Mouse (Mus musculus) CH12.LX (cell line): Measurements from ENCODE around the gene Foxn2. TPM values are rescaled to one million over a fixed set of nuclear protein-coding genes. Genes with fewer than 3 reads are reported as not detected.
"Not testable (repeated sequence)": the region's sequence is repeated elsewhere in the genome, so short reads cannot be mapped to it uniquely, and the experiment has no call there.

Experiments
- DNase-seq: peaks from one replicate; pipeline ENCODE4 v3.0.0-alpha.2; 2013; ENCODE audit errors: extremely low read depth
- H3K27ac ChIP-seq: 2 replicates; pipeline ENCODE4 v1.5.1; 2012; ENCODE audit warnings: low read depth, mild to moderate bottlenecking, control low read depth, moderate library complexity; ENCODE audit not compliant: insufficient read depth
- H3K27me3 ChIP-seq: replicated peaks from 2 replicates; pipeline ENCODE3; 2012; ENCODE audit warnings: inconsistent platforms
- H3K36me3 ChIP-seq, 2 experiments: replicated peaks in 1 of 2; 2 replicates each; pipeline versions ENCODE3 to v1.6.1; 2012; ENCODE audit warnings: inconsistent platforms in 1 of 2, low read length in 1 of 2, mild to moderate bottlenecking in 1 of 2, mixed read lengths in 1 of 2, moderate library complexity in 1 of 2; ENCODE audit not compliant: control insufficient read depth in 1 of 2, insufficient read depth in 1 of 2
- H3K4me1 ChIP-seq, 2 experiments: 2 replicates each; pipeline ENCODE4 v1.6.1; 2012; ENCODE audit warnings: inconsistent platforms in 1 of 2, moderate library complexity in 1 of 2; ENCODE audit not compliant: insufficient read depth in 2 of 2, control insufficient read depth in 1 of 2
- H3K4me2 ChIP-seq: 2 replicates; pipeline ENCODE4 v1.6.1; 2012; ENCODE audit warnings: low read depth, mild to moderate bottlenecking, control low read depth; ENCODE audit not compliant: poor library complexity, insufficient read depth, severe bottlenecking
- H3K4me3 ChIP-seq, 3 experiments: fragments of 150-350 bp in 1 of 3; sonication (generic) in 1 of 3; replicated peaks in 1 of 3; 2 replicates each; pipeline versions ENCODE3 to v1.5.1; 2011 to 2012; ENCODE audit warnings: low read depth in 2 of 3, low read length in 2 of 3, mild to moderate bottlenecking in 2 of 3, moderate library complexity in 2 of 3, control low read depth in 1 of 3, improper control_type of control experiment in 1 of 3, inconsistent platforms in 1 of 3, mixed read lengths in 1 of 3; ENCODE audit not compliant: poor library complexity in 1 of 3
- H3K79me2 ChIP-seq: replicated peaks from 2 replicates; pipeline ENCODE4 v1.6.1; 2012; ENCODE audit warnings: mild to moderate bottlenecking, moderate library complexity; ENCODE audit not compliant: control insufficient read depth, poor library complexity, insufficient read depth, severe bottlenecking; ENCODE audit errors: extremely low read depth
- H3K9ac ChIP-seq: 2 replicates; pipeline ENCODE4 v1.6.1; 2012; ENCODE audit warnings: low read depth, mild to moderate bottlenecking, control low read depth, moderate library complexity; ENCODE audit not compliant: insufficient read depth
- H3K9me3 ChIP-seq: replicated peaks from 2 replicates; pipeline ENCODE3; 2012; ENCODE audit warnings: low read length, inconsistent platforms, mixed read lengths
- CHD1 ChIP-seq: IDR thresholded peaks from 2 replicates; pipeline ENCODE4 v1.6.1; 2012; ENCODE audit warnings: low read depth, low read length, improper control_type of control experiment, inconsistent platforms
- ELF1 ChIP-seq: IDR thresholded peaks from 2 replicates; pipeline ENCODE4 v1.6.1; 2014; ENCODE audit warnings: low read depth, mild to moderate bottlenecking, inconsistent platforms, low read length, improper control_type of control experiment
- ETS1 ChIP-seq: conservative IDR thresholded peaks from 2 replicates; pipeline ENCODE4 v1.6.1; 2012; ENCODE audit warnings: low read depth, mild to moderate bottlenecking, inconsistent platforms, low read length, improper control_type of control experiment, moderate library complexity
- HCFC1 ChIP-seq: IDR thresholded peaks from 2 replicates; pipeline ENCODE4 v1.6.1; 2012; ENCODE audit warnings: low read depth, mild to moderate bottlenecking, inconsistent platforms, low read length, improper control_type of control experiment
- IRF4 ChIP-seq: IDR thresholded peaks from 2 replicates; pipeline ENCODE4 v1.6.1; 2014; ENCODE audit warnings: low read depth, mild to moderate bottlenecking, inconsistent platforms, low read length, improper control_type of control experiment
- JUN ChIP-seq: IDR thresholded peaks from 2 replicates; pipeline ENCODE4 v1.6.1; 2011; ENCODE audit warnings: low read depth, mild to moderate bottlenecking, low read length, improper control_type of control experiment, moderate library complexity; ENCODE audit not compliant: insufficient read depth
- JUND ChIP-seq: conservative IDR thresholded peaks from 2 replicates; pipeline ENCODE4 v1.6.1; 2011; ENCODE audit warnings: low read depth, low read length, improper control_type of control experiment
- KAT2A ChIP-seq: IDR thresholded peaks from 2 replicates; pipeline ENCODE4 v1.6.1; 2012; ENCODE audit warnings: low read length, improper control_type of control experiment, inconsistent platforms; ENCODE audit not compliant: insufficient replicate concordance
- MAFK ChIP-seq: IDR thresholded peaks from 2 replicates; pipeline ENCODE4 v1.6.1; 2011; ENCODE audit warnings: low read length, improper control_type of control experiment; ENCODE audit not compliant: insufficient replicate concordance
- MAX ChIP-seq: IDR thresholded peaks from 2 replicates; pipeline ENCODE4 v1.6.1; 2011; ENCODE audit warnings: low read length, improper control_type of control experiment
- MXI1 ChIP-seq: IDR thresholded peaks from 2 replicates; pipeline ENCODE4 v1.6.1; 2011; ENCODE audit warnings: mild to moderate bottlenecking, low read depth, low read length, improper control_type of control experiment
- NRF1 ChIP-seq: IDR thresholded peaks from 2 replicates; pipeline ENCODE4 v1.6.1; 2014; ENCODE audit warnings: low read depth, mild to moderate bottlenecking, inconsistent platforms, low read length, improper control_type of control experiment, moderate library complexity
- PAX5 ChIP-seq: IDR thresholded peaks from 2 replicates; pipeline ENCODE4 v1.6.1; 2012; ENCODE audit warnings: low read length, inconsistent platforms, mixed read lengths
- RAD21 ChIP-seq: IDR thresholded peaks from 2 replicates; pipeline ENCODE4 v1.6.1; 2011; ENCODE audit warnings: low read depth, mild to moderate bottlenecking, low read length, improper control_type of control experiment, moderate library complexity
- SMC3 ChIP-seq: IDR thresholded peaks from 2 replicates; pipeline ENCODE4 v1.6.1; 2011; ENCODE audit warnings: low read depth, low read length, improper control_type of control experiment
- USF2 ChIP-seq: conservative IDR thresholded peaks from 2 replicates; pipeline ENCODE4 v1.6.1; 2011; ENCODE audit warnings: low read depth, low read length, improper control_type of control experiment
- ZC3H11A ChIP-seq: IDR thresholded peaks from 2 replicates; pipeline ENCODE4 v1.6.1; 2012; ENCODE audit warnings: low read depth, mild to moderate bottlenecking, inconsistent platforms, low read length, improper control_type of control experiment
- ZKSCAN1 ChIP-seq: IDR thresholded peaks from 2 replicates; pipeline ENCODE4 v1.6.1; 2012; ENCODE audit warnings: low read depth, inconsistent platforms, low read length, improper control_type of control experiment, borderline replicate concordance
- ZMIZ1 ChIP-seq: IDR thresholded peaks from 2 replicates; pipeline ENCODE4 v1.6.1; 2012; ENCODE audit warnings: low read depth, mild to moderate bottlenecking, inconsistent platforms, low read length, improper control_type of control experiment
- ZNF384 ChIP-seq: IDR thresholded peaks from 2 replicates; pipeline ENCODE4 v1.6.1; 2012; ENCODE audit warnings: low read depth, low read length, improper control_type of control experiment, inconsistent platforms
- dilution Hi-C: fragments of 300-500 bp; cut with MboI; formaldehyde crosslinking; loops from 2 replicates; pipeline ENCODE4 v1.14.3; 2020; ENCODE audit warnings: low sequenced_read_pairs; ENCODE audit not compliant: extremely low pct_unique_long_range_greater_than_20kb, extremely low pct_ligation_motif_present
- in situ Hi-C: fragments of 300-500 bp; cut with MboI; formaldehyde crosslinking; loops from 3 replicates; pipeline ENCODE4 v1.14.3; 2019; ENCODE audit warnings: low sequenced_read_pairs, low pct_ligation_motif_present, low pct_unique_long_range_greater_than_20kb, mixed read lengths
- polyA plus RNA-seq: library from polyadenylated mRNA; unstranded; fragments of >175 nt; gene quantifications from 2 replicates; pipeline ENCODE4 v1.2.1, GENCODE M21; 2012; ENCODE audit warnings: low read depth; ENCODE audit not compliant: insufficient read length
- total RNA-seq, 2 experiments: library from RNA; depleted of rRNA; stranded (reverse); fragments of 300-350 nt in 1 of 2; fragments of >200 nt in 1 of 2; gene quantifications; 2 replicates each; pipeline ENCODE4 v1.2.3; 2012 to 2014

Foxn2 gene
- total and polyA plus RNA-seq, 3 experiments = 13.2 to 24.6 (median 16.0) TPM

- Histone ChIP-seq H3K4me1 (peaks cover 0 to 4% of the 10 kb centered on the region in 2 experiments; a peak in 2 of 4 replicates), H3K9me3 (peaks cover 2% of the 10 kb centered on the region), H3K36me3 (no peaks in the 10 kb centered on the region), H3K79me2 (no peaks in the 10 kb centered on the region), H3K27me3 (peaks cover 2% of the 10 kb centered on the region), H3K4me2 (peak overlapping the region; percentile 43; the same call in 1 of the 2 replicates), H3K9ac (no peak overlapping the region), H3K4me3 (no peak overlapping the region), H3K27ac (no peak overlapping the region)
- dilution Hi-C loops = no loop called here
- in situ Hi-C loops = no loop called here
- DNase-seq = no peak
- TF ChIP-seq KAT2A = no peak
Measured at GRCm38 (mm10) chr17:88435322-88435721, 5.2 kb upstream of the Foxn2 start.

DNA sequence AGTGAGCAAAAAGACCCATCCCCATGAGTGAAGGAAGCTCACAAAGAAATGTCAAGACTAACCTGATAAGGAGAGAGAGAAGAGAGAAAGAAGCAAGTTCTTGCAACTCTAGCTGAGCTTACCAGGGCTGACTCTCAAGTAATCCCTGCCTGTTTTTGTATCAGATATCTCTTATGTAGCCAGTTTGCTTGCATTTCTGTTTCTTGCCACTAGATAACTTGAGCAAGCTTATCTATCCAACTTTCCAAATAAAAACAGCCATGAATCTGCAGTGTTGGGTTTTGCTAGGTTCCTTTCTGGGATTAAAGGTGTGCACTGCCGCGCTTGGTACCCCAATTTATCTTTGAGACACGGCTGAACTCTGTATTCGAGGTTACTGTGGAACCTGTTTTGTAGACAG, 4.2 kb upstream of the Foxn2 start:
- in situ Hi-C loops = no loop called here
- Histone ChIP-seq H3K27ac (no peak overlapping the region), H3K9ac (no peak overlapping the region), H3K4me2 (no peak overlapping the region), H3K4me3 (no peak overlapping the region), H3K79me2 (no peaks in the 10 kb centered on the region), H3K27me3 (peaks cover 2% of the 10 kb centered on the region), H3K9me3 (peaks cover 2% of the 10 kb centered on the region), H3K4me1 (peaks cover 0 to 4% of the 10 kb centered on the region in 2 experiments; a peak in 2 of 4 replicates), H3K36me3 (no peaks in the 10 kb centered on the region)
- dilution Hi-C loops = no loop called here
- DNase-seq = no peak
- TF ChIP-seq MAFK (no peak), ZKSCAN1 (no peak), JUND (no peak), PAX5 (no peak), USF2 (no peak)

DNA sequence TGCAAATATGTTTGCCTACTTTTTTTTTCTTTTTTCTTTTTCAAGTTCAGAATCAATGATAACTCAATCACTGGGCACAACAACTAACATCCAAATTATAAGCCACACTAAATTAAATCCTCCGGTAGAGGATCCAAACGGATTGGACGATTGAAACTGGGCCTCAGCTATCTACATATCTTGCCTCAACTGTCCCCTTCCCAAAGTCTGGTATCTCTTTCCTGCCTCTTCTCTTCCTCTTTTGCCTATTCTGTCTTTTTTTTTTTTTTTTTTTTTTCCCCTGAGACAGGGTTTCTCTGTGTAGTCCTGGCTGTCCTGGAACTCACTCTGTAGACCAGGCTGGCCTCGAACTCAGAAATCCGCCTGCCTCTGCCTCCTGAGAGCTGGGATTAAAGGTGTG, 3.8 kb upstream of the Foxn2 start:
- in situ Hi-C loops = not testable (repeated sequence)

DNA sequence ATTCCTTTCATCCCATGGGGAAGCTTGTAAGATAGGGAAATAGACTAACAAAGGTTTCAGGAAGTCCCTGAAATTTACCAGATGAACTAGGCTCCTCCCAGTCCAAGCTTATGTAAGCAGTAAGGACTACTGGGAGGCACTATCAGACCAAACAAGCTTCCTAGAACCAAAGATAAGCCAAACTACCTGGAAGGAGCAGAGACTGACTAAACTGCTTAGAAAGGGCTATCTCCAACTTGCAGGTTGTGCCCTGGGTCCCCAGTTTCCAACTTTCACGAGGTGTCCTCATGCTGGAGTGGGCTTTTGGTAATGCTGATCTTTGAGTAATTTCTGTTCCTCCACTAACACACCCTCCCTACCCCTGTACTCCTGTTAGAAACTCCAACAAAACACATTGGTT, 3.1 kb upstream of the Foxn2 start:
- dilution Hi-C loops = no loop called here
- in situ Hi-C loops = no loop called here
- Histone ChIP-seq H3K79me2 (no peaks in the 10 kb centered on the region), H3K9me3 (peaks cover 2% of the 10 kb centered on the region), H3K36me3 (no peaks in the 10 kb centered on the region), H3K27me3 (peaks cover 2% of the 10 kb centered on the region), H3K9ac (no peak overlapping the region), H3K4me1 (peaks cover 0 to 4% of the 10 kb centered on the region in 2 experiments; a peak in 2 of 4 replicates), H3K4me3 (no peak overlapping the region), H3K27ac (no peak overlapping the region), H3K4me2 (no peak overlapping the region)
- DNase-seq = no peak
- no peak for TF ChIP-seq HCFC1
- TF ChIP-seq SMC3 = no peak
- no peak for TF ChIP-seq ETS1
- TF ChIP-seq ZC3H11A = no peak
- no peak for TF ChIP-seq MXI1
- no peak for TF ChIP-seq ZKSCAN1
- TF ChIP-seq MAX = no peak
- TF ChIP-seq ZNF384 = no peak
- TF ChIP-seq JUN = no peak
- TF ChIP-seq ZMIZ1 = no peak
- TF ChIP-seq CHD1 = no peak
- no peak for TF ChIP-seq ELF1
- no peak for TF ChIP-seq PAX5
- TF ChIP-seq NRF1 = no peak
- TF ChIP-seq RAD21 = no peak
- TF ChIP-seq IRF4 = no peak

More for the DNA sequence above, 3.8 kb upstream of the Foxn2 start:
- H3K4me3 ChIP-seq, H3K36me3 ChIP-seq, H3K9ac ChIP-seq, H3K79me2 ChIP-seq, H3K4me2 ChIP-seq, H3K9me3 ChIP-seq, DNase-seq, H3K4me1 ChIP-seq, dilution Hi-C loops, H3K27me3 ChIP-seq, H3K27ac ChIP-seq: not testable (repeated sequence)
